Mouse (Mus musculus): Measurements from ENCODE around the gene Lysmd1. TPM values are rescaled to one million over a fixed set of nuclear protein-coding genes. Genes with fewer than 3 reads are reported as not detected.

Gene Lysmd1
- polyA plus RNA-seq, 1 experiment = 7.9 TPM

DNA sequence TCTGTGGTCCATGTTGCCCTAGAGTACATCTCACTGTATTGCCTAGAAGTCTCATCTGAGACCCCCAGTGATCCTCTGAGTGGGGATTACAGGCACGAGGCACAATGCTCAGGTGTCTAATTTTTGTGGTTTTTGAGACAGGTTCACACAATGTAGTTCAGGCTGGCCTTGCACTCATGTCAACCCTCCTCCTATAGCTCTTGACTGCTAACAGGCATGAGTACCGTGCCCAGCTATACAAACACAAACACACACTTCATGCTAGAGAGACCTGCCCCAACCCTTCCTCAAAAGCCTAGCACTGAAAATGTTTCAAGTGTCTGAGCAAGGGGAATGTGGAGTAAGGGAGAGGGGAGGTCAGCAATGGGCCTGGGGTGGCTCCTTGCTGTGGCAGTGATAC is 52.2 kb downstream of the Lysmd1 start:
- Histone ChIP-seq H3K36me3 (ENCODE audit: control insufficient read depth, insufficient read depth, low read length) (peaks cover 13% of the 10 kb centered on the region), H3K27me3 (ENCODE audit: control insufficient read depth, insufficient read depth, low read length) (no peaks in the 10 kb centered on the region), H3K27ac (ENCODE audit: control insufficient read depth, insufficient read depth, low read depth, low read length) (no peak overlapping the region), H3K4me1 (ENCODE audit: control insufficient read depth, insufficient read depth, low read length) (no peaks in the 10 kb centered on the region; the same call in 1 of the 2 replicates), H3K4me3 (ENCODE audit: control insufficient read depth, low read depth, low read length) (no peak overlapping the region)
- TF ChIP-seq POLR2A (IDR thresholded peaks at IDR 0.05; ENCODE audit: control insufficient read depth, low read depth, low read length) (no peak), CTCF (IDR thresholded peaks at IDR 0.05; ENCODE audit: control insufficient read depth, insufficient read depth, insufficient replicate concordance, low read depth, low read length) (no peak)

DNA sequence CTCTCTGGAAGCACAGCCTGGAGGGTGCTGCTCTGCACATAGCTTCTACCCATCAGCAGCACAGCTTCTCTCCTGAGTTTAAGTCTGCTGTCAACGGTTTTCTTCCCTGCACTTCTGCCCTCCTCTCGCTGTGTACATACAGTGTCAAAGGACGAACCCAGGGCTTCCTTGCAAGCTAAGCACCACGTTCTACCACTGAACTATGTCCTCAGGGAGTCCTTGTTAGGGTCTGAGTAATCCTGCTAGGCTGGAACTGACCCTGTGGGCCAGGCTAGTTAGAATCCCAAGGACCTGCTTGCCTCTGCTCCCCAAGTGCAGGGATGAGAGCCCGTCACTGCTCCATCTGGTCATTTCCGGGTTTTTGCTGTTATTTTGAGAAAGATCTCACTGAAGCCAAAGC is 53.0 kb downstream of the Lysmd1 start:
- peaks cover 13% of the 10 kb centered on the region for H3K36me3 ChIP-seq (ENCODE audit: control insufficient read depth, insufficient read depth, low read length)
- no peaks in the 10 kb centered on the region for H3K4me1 ChIP-seq (ENCODE audit: control insufficient read depth, insufficient read depth, low read length)
- no peak overlapping the region for H3K4me3 ChIP-seq (ENCODE audit: control insufficient read depth, low read depth, low read length)
- TF ChIP-seq CTCF (IDR thresholded peaks at IDR 0.05; ENCODE audit: control insufficient read depth, insufficient read depth, insufficient replicate concordance, low read depth, low read length) (no peak), POLR2A (IDR thresholded peaks at IDR 0.05; ENCODE audit: control insufficient read depth, low read depth, low read length) (no peak)
- H3K27me3 ChIP-seq (ENCODE audit: control insufficient read depth, insufficient read depth, low read length) = no peaks in the 10 kb centered on the region
- H3K27ac ChIP-seq (ENCODE audit: control insufficient read depth, insufficient read depth, low read depth, low read length) = no peak overlapping the region

Other genes starting within 250 kb of the Lysmd1 start
- gene Psmb4, start 247.1 kb upstream of the Lysmd1 start, polyA plus RNA-seq (2012; rRNA removed) = 140 and 167 TPM in 2 replicates
- 19.4 and 24.6 TPM in 2 replicates for gene Selenbp1, start 201.0 kb upstream of the Lysmd1 start, polyA plus RNA-seq (2012; rRNA removed)
- gene Rfx5, start 180.0 kb upstream of the Lysmd1 start, polyA plus RNA-seq (2012; rRNA removed) = 12.1 and 13.6 TPM in 2 replicates
- 24.1 and 24.3 TPM in 2 replicates for gene Pi4kb, start 159.4 kb upstream of the Lysmd1 start, polyA plus RNA-seq (2012; rRNA removed)
- gene Zfp687, start 118.6 kb upstream of the Lysmd1 start, polyA plus RNA-seq (2012; rRNA removed) = 37.7 and 43.3 TPM in 2 replicates
- gene Psmd4, start 91.5 kb upstream of the Lysmd1 start, polyA plus RNA-seq (2012; rRNA removed) = 209 and 219 TPM in 2 replicates
- gene Pip5k1a, start 27.2 kb upstream of the Lysmd1 start, polyA plus RNA-seq (2012; rRNA removed) = 14.4 and 17.8 TPM in 2 replicates
- gene Vps72, start 23.1 kb upstream of the Lysmd1 start, polyA plus RNA-seq (2012; rRNA removed) = 31.8 and 32.6 TPM in 2 replicates
- gene Tmod4, start 9.6 kb upstream of the Lysmd1 start, polyA plus RNA-seq (2012; rRNA removed) = 8.6 and 10.4 TPM in 2 replicates
- 41.4 and 43.3 TPM in 2 replicates for gene Scnm1, start 77 bp upstream of the Lysmd1 start, polyA plus RNA-seq (2012; rRNA removed)
- 0.81 and 0.82 TPM in 2 replicates for gene Tnfaip8l2, start 8.3 kb downstream of the Lysmd1 start, polyA plus RNA-seq (2012; rRNA removed)
- gene Sema6c, start 26.4 kb downstream of the Lysmd1 start, polyA plus RNA-seq (2012; rRNA removed) = 31.3 and 38.5 TPM in 2 replicates
- gene Gabpb2, start 83.8 kb downstream of the Lysmd1 start, polyA plus RNA-seq (2012; rRNA removed) = 5.2 and 5.6 TPM in 2 replicates
- 95.8 and 99.6 TPM in 2 replicates for gene Cdc42se1, start 94.6 kb downstream of the Lysmd1 start, polyA plus RNA-seq (2012; rRNA removed)
- gene Mllt11, start 98.1 kb downstream of the Lysmd1 start, polyA plus RNA-seq (2012; rRNA removed) = 744 and 839 TPM in 2 replicates
- 603 and 652 TPM in 2 replicates for gene Gm128, start 107.5 kb downstream of the Lysmd1 start, polyA plus RNA-seq (2012; rRNA removed)
- gene Bnipl, start 117.1 kb downstream of the Lysmd1 start, polyA plus RNA-seq (2012; rRNA removed) = 1.9 and 2.0 TPM in 2 replicates
- gene Mindy1, start 147.3 kb downstream of the Lysmd1 start, polyA plus RNA-seq (2012; rRNA removed) = 60.3 and 61.1 TPM in 2 replicates
- gene Prune1, start 148.0 kb downstream of the Lysmd1 start, polyA plus RNA-seq (2012; rRNA removed) = 18.3 and 19.1 TPM in 2 replicates
- gene Anxa9, start 173.1 kb downstream of the Lysmd1 start, polyA plus RNA-seq (2012; rRNA removed) = 7.6 and 7.8 TPM in 2 replicates
- gene Cers2, start 180.7 kb downstream of the Lysmd1 start, polyA plus RNA-seq (2012; rRNA removed) = 27.5 and 27.6 TPM in 2 replicates
- 20.0 and 24.3 TPM in 2 replicates for gene Setdb1, start 223.1 kb downstream of the Lysmd1 start, polyA plus RNA-seq (2012; rRNA removed)

All from testis, adult 2 months (tissue).